Mouse (Mus musculus) forebrain, postnatal 0 days (tissue): ENCODE data around the gene Gm21411. TPM values are rescaled to one million over a fixed set of nuclear protein-coding genes. Genes with fewer than 3 reads are reported as not detected.
"Not testable (repeated sequence)": the region's sequence is repeated elsewhere in the genome, so short reads cannot be mapped to it uniquely, and the experiment has no call there.

ENCODE experiments used
- ATAC-seq: fragments of 200-750 bp; cut with Nextera tagmentation; 2 replicates; pipeline ENCODE4 v1.8.0; 2017; ENCODE audit warnings: mild to moderate bottlenecking, moderate library complexity
- DNase-seq: peaks from one replicate; pipeline ENCODE4 v3.0.0-alpha.2; 2015
- H3K27ac ChIP-seq: fragments of 300-500 bp; sonication (generic); 2 replicates; pipeline ENCODE4 v1.5.1; 2014; ENCODE audit warnings: low read depth, mild to moderate bottlenecking, antibody characterized with exemption, low read length, moderate library complexity, mixed read lengths
- H3K27me3 ChIP-seq: fragments of 300-500 bp; sonication (generic); 2 replicates; pipeline ENCODE4 v1.6.1; 2014; ENCODE audit warnings: mild to moderate bottlenecking, low read length, mixed read lengths; ENCODE audit not compliant: insufficient read depth
- H3K36me3 ChIP-seq: fragments of 300-500 bp; sonication (generic); 2 replicates; pipeline ENCODE4 v1.6.1; 2014; ENCODE audit warnings: mild to moderate bottlenecking, moderate library complexity; ENCODE audit not compliant: insufficient read depth
- H3K4me1 ChIP-seq: fragments of 300-500 bp; sonication (generic); 2 replicates; pipeline ENCODE4 v1.6.1; 2014; ENCODE audit warnings: antibody characterized with exemption; ENCODE audit not compliant: insufficient read depth
- H3K4me2 ChIP-seq: fragments of 300-500 bp; sonication (generic); 2 replicates; pipeline ENCODE4 v1.6.1; 2014; ENCODE audit warnings: low read depth, mild to moderate bottlenecking, moderate library complexity
- H3K4me3 ChIP-seq: fragments of 300-500 bp; sonication (generic); 2 replicates; pipeline ENCODE4 v1.5.1; 2014; ENCODE audit warnings: low read depth, low read length, mixed read lengths
- H3K9ac ChIP-seq: fragments of 300-500 bp; sonication (generic); 2 replicates; pipeline ENCODE4 v1.6.1; 2014; ENCODE audit warnings: mild to moderate bottlenecking
- H3K9me3 ChIP-seq: fragments of 300-500 bp; sonication (generic); 2 replicates; pipeline ENCODE4 v1.6.1; 2016; ENCODE audit warnings: low read length
- CTCF ChIP-seq: sonication (generic); IDR thresholded peaks from 2 replicates; pipeline ENCODE4 v1.5.1; 2016; ENCODE audit warnings: antibody characterized with exemption, control low read depth, low read depth
- WGBS: fragments of 180-500 bp; shearing (Covaris S2); extraction: QIAGEN DNeasy Blood & Tissue Kit; methylation state at CpG from one replicate; pipeline ENCODE4 v1.1.7; 2014; 5-methylcytosine and 5-hydroxymethylcytosine counted together
- polyA plus RNA-seq: library from polyadenylated mRNA; unstranded; fragments of >200 nt; fragmentation: Nextera tagmentation; extraction: Ambion mirVana; gene quantifications from 2 replicates; pipeline ENCODE4 v1.2.1, GENCODE M21; 2015
- total RNA-seq: library from RNA; depleted of rRNA; stranded (reverse); fragments of >200 nt; gene quantifications from 2 replicates; pipeline ENCODE4 v1.2.3, GENCODE M21; 2014; rRNA removed

The Gm21411 gene
- total RNA-seq (not detected in 2 replicates), polyA plus RNA-seq (not detected in 2 replicates)

- not testable (repeated sequence) for H3K9me3 ChIP-seq, H3K27me3 ChIP-seq, ATAC-seq, H3K4me3 ChIP-seq, DNase-seq, H3K9ac ChIP-seq, H3K4me1 ChIP-seq, H3K36me3 ChIP-seq, H3K27ac ChIP-seq, H3K4me2 ChIP-seq
- 86% methylated on average over 9 of the region's 9 CpGs for WGBS
Measured at GRCm38 (mm10) chr4:146909386-146910137, at the start of gene Gm21411. TSS of gene Gm21411 (minus strand) at chr4:146909590.

GRCm38 (mm10) chr4:146941691-146942090, 32.3 kb upstream of the Gm21411 start:
- ATAC-seq, H3K4me1 ChIP-seq, H3K9ac ChIP-seq, H3K27me3 ChIP-seq, DNase-seq, H3K36me3 ChIP-seq, H3K4me2 ChIP-seq, H3K27ac ChIP-seq, H3K4me3 ChIP-seq, H3K9me3 ChIP-seq: not testable (repeated sequence)
- 68% methylated on average over 32 of the region's 32 CpGs for WGBS

DNA sequence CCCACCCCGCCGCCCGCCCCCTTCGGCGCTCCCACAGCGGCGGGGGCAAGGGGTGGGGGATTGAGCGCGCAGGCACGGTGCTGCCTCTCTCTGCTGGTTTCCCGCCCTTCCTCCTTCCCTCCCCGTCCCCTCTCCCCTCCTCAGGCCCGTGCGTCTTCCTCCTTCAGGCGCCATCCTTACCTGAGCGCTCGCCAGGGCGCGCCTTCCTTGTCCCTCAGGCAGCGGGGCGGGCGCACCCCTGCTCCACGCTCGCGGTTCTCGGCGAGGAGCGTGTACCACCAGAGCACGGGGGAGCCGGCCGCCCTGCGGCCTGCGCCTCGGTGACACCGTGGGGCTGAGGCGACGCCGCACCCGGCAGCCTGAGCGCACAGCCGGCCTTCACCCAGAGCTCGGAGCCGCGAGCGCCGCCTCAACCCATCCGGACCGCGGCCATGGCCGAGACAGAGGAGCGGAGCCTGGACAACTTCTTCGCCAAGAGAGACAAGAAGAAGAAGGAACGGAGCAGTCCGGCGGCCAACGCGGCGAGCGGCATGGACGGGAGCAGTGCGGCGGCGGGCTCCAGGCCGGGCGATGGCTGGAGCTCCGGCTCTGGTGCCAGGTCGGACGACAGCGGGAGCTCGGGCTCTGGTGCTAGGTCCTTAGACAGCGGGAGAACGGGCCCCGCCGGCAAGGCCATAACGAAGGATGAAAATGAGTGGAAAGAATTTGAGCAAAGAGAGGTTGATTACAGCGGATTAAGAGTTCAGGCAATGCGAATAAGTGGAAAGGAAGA, 23.1 kb upstream of the Gm21411 start:
- H3K4me1 ChIP-seq = no peaks in the 10 kb centered on the region
- no peak overlapping the region for H3K4me3 ChIP-seq
- H3K4me2 ChIP-seq = no peak overlapping the region
- DNase-seq (no peak), ATAC-seq (no peak)
- H3K9ac ChIP-seq = no peak overlapping the region
- no peaks in the 10 kb centered on the region for H3K27me3 ChIP-seq
- H3K36me3 ChIP-seq = no peaks in the 10 kb centered on the region
- 12% methylated on average over 76 of the region's 77 CpGs for WGBS
- peaks cover 26% of the 10 kb centered on the region; the same call in 1 of the 2 replicates for H3K9me3 ChIP-seq
- H3K27ac ChIP-seq = no peak overlapping the region
- TF ChIP-seq CTCF = no peak

GRCm38 (mm10) chr4:146915196-146915595, 5.8 kb upstream of the Gm21411 start:
- H3K9me3 ChIP-seq = 0 out of 2 replicates have a peak, but pooled peaks cover 13% of the 10 kb centered on the region
- no peaks in the 10 kb centered on the region for H3K4me1 ChIP-seq
- no peaks in the 10 kb centered on the region for H3K36me3 ChIP-seq
- no peak overlapping the region for H3K4me2 ChIP-seq
- DNase-seq (no peak), ATAC-seq (no peak)
- no peak for TF ChIP-seq CTCF
- H3K27ac ChIP-seq = no peak overlapping the region
- no peak overlapping the region for H3K4me3 ChIP-seq
- no peaks in the 10 kb centered on the region for H3K27me3 ChIP-seq
- H3K9ac ChIP-seq = no peak overlapping the region
- WGBS = 94% methylated on average over 3 of the region's 3 CpGs

DNA sequence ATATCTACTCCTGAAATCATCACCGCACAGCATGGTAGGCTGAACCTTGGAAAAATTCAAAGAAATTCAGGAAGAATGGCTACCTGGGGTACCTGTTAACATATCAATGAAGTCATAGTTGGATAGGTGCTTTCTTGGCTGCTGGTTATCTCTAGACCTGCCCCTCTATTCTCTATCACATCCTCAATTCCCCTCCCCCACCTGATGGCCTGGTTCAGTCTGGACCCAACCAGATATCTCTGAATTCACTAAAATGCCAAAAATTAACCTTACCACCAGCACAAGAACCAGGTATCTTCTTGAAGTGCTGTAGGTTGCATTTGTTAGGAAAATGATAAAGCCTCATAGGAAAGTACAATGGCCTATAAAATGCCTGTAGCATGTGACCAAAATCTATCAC, 1.3 kb downstream of the Gm21411 start:
- not testable (repeated sequence) for H3K27me3 ChIP-seq, DNase-seq, H3K36me3 ChIP-seq, H3K9ac ChIP-seq, H3K4me1 ChIP-seq, H3K27ac ChIP-seq, H3K4me2 ChIP-seq, H3K9me3 ChIP-seq, ATAC-seq, H3K4me3 ChIP-seq
- WGBS = 96% methylated on average over 1 of the region's 1 CpGs

GRCm38 (mm10) chr4:146904782-146905181, 4.6 kb downstream of the Gm21411 start:
- not testable (repeated sequence) for DNase-seq, ATAC-seq, H3K27ac ChIP-seq, H3K36me3 ChIP-seq, H3K9me3 ChIP-seq, H3K4me2 ChIP-seq, H3K9ac ChIP-seq, H3K4me3 ChIP-seq, H3K27me3 ChIP-seq, H3K4me1 ChIP-seq
- 81% methylated on average over 2 of the region's 2 CpGs for WGBS

DNA sequence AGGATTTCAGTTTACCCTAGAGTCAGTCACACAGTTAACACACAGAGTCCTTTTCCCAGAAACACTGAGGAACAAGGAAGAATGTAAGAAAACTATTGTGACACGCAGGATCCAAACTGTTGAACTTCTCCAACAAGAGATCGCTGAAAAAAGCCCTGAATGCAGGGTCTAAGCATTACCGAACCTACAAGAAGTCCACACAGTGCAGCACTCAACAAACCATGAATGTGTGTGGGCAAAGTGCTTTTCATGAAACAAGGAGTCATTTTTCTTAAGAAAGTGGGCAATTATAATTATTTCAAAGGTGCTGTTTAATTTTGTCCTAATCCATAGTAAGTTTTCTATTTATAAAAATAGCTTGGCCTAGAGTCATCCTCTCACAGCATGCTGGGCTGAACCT, 6.3 kb downstream of the Gm21411 start:
- not testable (repeated sequence) for H3K9me3 ChIP-seq, H3K4me1 ChIP-seq, H3K27me3 ChIP-seq, ATAC-seq, H3K4me2 ChIP-seq, H3K36me3 ChIP-seq, H3K9ac ChIP-seq, H3K4me3 ChIP-seq, H3K27ac ChIP-seq, DNase-seq
- WGBS = 61% methylated on average over 3 of the region's 3 CpGs

Other genes with a start within 250 kb of the Gm21411 start
- not detected in 2 replicates for gene Zfp989, start 62.4 kb upstream of the Gm21411 start, total RNA-seq
- gene Zfp989, start 62.4 kb upstream of the Gm21411 start, polyA plus RNA-seq = not detected in 2 replicates
- not detected in 2 replicates for gene Rex2, start 112.3 kb upstream of the Gm21411 start, total RNA-seq
- not detected in 2 replicates for gene Rex2, start 112.3 kb upstream of the Gm21411 start, polyA plus RNA-seq
- gene Zfp991, start 222.4 kb upstream of the Gm21411 start, total RNA-seq = 6.2 and 7.9 TPM in 2 replicates
- 3.5 and 3.8 TPM in 2 replicates for gene Zfp991, start 222.4 kb upstream of the Gm21411 start, polyA plus RNA-seq